Mouse (Mus musculus): ENCODE measurements at regions not wholly inside any gene's neighbourhood (a gene's known extent, or its start where the extent isn't known, plus 50 kb on each side); places are given as distances from the start of the nearest gene placed in this dataset.

DNA sequence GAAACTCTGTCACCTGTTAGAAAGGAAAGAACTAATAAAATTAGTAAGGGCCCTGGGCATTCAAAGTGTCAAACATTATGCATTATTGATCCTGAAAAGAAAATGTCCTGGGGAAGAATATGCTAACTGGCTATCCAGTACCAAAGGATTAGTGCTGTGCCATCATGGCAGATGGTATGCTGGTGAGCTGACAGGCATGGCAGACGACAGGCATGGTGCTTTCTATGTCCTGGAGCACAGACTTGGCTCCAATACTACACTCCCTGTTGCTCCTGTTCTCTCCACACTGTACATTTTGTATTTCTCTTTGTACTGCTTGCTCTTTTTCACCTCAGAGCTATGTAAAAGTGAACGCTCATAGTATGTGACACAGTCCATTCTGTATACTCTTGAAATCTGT lies 187.9 kb upstream of the Gpc5 start:
- TF ChIP-seq POLR2A (IDR thresholded peaks at IDR 0.05; ENCODE audit: low read depth, low read length) (no peak), CTCF (IDR thresholded peaks at IDR 0.05; ENCODE audit: borderline replicate concordance, insufficient read depth, low read length) (no peak)
